In the genomic region with DNA sequence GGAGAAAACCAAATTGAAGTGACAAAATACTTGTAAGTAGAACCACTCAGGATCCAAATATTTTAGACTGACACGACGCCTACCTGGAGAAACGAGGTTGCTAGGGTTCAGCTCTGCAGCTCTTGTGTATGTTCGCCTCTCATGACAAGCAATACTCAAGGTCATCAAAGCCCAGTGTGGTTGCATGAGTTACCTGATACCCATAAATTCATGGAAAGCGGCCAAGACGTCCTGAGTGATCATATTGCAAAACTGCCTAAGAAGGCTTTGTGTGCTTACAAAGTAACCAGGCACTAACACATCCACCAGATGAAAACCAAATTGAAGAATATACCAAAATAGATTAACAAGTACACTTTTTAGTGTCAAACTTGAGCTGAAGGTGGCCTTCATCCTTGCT, we compare ENCODE assay signal across 32 mouse cellular contexts. TPM values are rescaled to one million over a fixed set of nuclear protein-coding genes. Genes with fewer than 3 reads are reported as not detected.
DNase-seq lines count a peak whose midpoint lies in the region; ATAC-seq and TF ChIP-seq lines count a peak whose summit lies in the region.
"Had no signal": no experiment of that assay in that cellular context is flagged by ENCODE, and none has a peak within 500 bp of the region (broad histone marks: within the 10 kb centered on the region; RNA-seq: fewer than 3 reads in every experiment).

No protein-coding gene starts in this region.

- no peak for ATAC-seq in lung, embryonic 14.5 days (ENCODE audit: insufficient read depth)
- ATAC-seq: forebrain, embryonic 15.5 days; hindbrain, embryonic 16.5 days had no signal

- no peak overlapping the region for H3K9ac ChIP-seq in lung, embryonic 14.5 days
- H3K9ac ChIP-seq: embryonic facial prominence, embryonic 13.5 days; forebrain, embryonic 15.5 days; liver, embryonic 14.5 days; midbrain, embryonic 12.5 days; neural tube, embryonic 12.5 days had no signal

- H3K4me1 ChIP-seq in lung, embryonic 14.5 days (ENCODE audit: insufficient read depth), result no peaks in the 10 kb centered on the region
- H3K4me1 ChIP-seq: embryonic facial prominence, embryonic 13.5 days; forebrain, embryonic 15.5 days; megakaryocyte, embryonic 14.5 days; midbrain, embryonic 12.5 days; neural tube, embryonic 12.5 days had no signal

- no peaks in the 10 kb centered on the region for H3K27me3 ChIP-seq in lung, embryonic 14.5 days (ENCODE audit: insufficient read depth, low read length)
- H3K27me3 ChIP-seq: CH12.LX; embryonic facial prominence, embryonic 13.5 days; forebrain, embryonic 15.5 days; megakaryocyte, embryonic 14.5 days; midbrain, embryonic 12.5 days; neural tube, embryonic 12.5 days had no signal

- no peak overlapping the region for H3K4me2 ChIP-seq in lung, embryonic 14.5 days
- H3K4me2 ChIP-seq: embryonic facial prominence, embryonic 13.5 days; forebrain, embryonic 15.5 days; midbrain, embryonic 12.5 days; neural tube, embryonic 12.5 days had no signal

- TF ChIP-seq CTCF in lung, embryonic 14.5 days (IDR thresholded peaks at IDR 0.05; ENCODE audit: low read depth), result no peak

- intact Hi-C loops in gastrocnemius, postnatal 14 days (cut with DNase I; ENCODE audit: low total_unique reads), result no loop called here

- H3K4me3 ChIP-seq in lung, embryonic 14.5 days (ENCODE audit: low read depth, low read length), result no peak overlapping the region
- H3K4me3 ChIP-seq: embryonic facial prominence, embryonic 13.5 days; forebrain, embryonic 15.5 days; heart, adult 2 months; layer of hippocampus, adult 2 months; megakaryocyte, embryonic 14.5 days; midbrain, embryonic 12.5 days; myocyte; neural tube, embryonic 12.5 days had no signal

- H3K36me3 ChIP-seq in lung, embryonic 14.5 days (ENCODE audit: insufficient read depth), result peaks cover 53% of the 10 kb centered on the region

- no peak overlapping the region for H3K27ac ChIP-seq in lung, embryonic 14.5 days (ENCODE audit: low read depth)
- H3K27ac ChIP-seq: embryonic facial prominence, embryonic 13.5 days; forebrain, embryonic 15.5 days; heart, adult 2 months; layer of hippocampus, adult 2 months; liver, embryonic 14.5 days; midbrain, embryonic 12.5 days; neural tube, embryonic 12.5 days had no signal

- DNase-seq in gastrocnemius, postnatal 14 days, result peak; percentile 18
- no peak for DNase-seq in gastrocnemius, postnatal 4 days (ENCODE audit: low spot score in 2 of 2)
- peak; percentile 5 for DNase-seq in lung, embryonic 14.5 days
- DNase-seq in lung, postnatal 14 days, result no peak
- peak; percentile 31 for DNase-seq in NIH3T3 (ENCODE audit: low read depth)
- peak; percentile 4 for DNase-seq in fibroblast of lung, adult 2 months (ENCODE audit: low read depth)
- DNase-seq in kidney, adult 8-10 months, result no peak
- DNase-seq in spleen, postnatal 36 days (ENCODE audit: low spot score in 2 of 2), result no peak
- DNase-seq: adrenal gland, adult 8-10 months; cerebellum, adult 2 months; cerebellum, postnatal 25 days; heart, adult 2 months; heart, postnatal 14 days; kidney, adult 18-20 months; kidney, postnatal 36 days; left cerebral cortex, postnatal 4 days; right cerebral cortex, postnatal 4 days had no signal

- H3K9me3 ChIP-seq in lung, embryonic 14.5 days (ENCODE audit: low read depth, low read length), result no peaks in the 10 kb centered on the region
- H3K9me3 ChIP-seq: embryonic facial prominence, embryonic 13.5 days; forebrain, embryonic 15.5 days; megakaryocyte, embryonic 14.5 days; midbrain, embryonic 12.5 days; neural tube, embryonic 12.5 days had no signal

- WGBS in lung, embryonic 14.5 days, result 85% methylated on average over 6 of the region's 6 CpGs

RNA-seq across cellular contexts. Expression of gene Ampd1, which starts 4.8 kb away (rescaled TPM):
- total RNA-seq in gastrocnemius, postnatal 14 days (2021), result 100 to 1,000 TPM; 685 to 695 TPM
- 100 to 1,000 TPM; 366 to 390 TPM for total RNA-seq in gastrocnemius, postnatal 4 days (2021)
- polyA plus RNA-seq in lung, embryonic 14.5 days (2014; fragmentation: Nextera tagmentation; extraction: Ambion mirVana), result 0.20 and 0.42 TPM in 2 replicates
- total RNA-seq: adrenal gland, adult 8-10 months; CH12.LX; heart, adult 2 months; heart, postnatal 14 days; layer of hippocampus, adult 2 months; layer of hippocampus, postnatal 25 days; left cerebral cortex, postnatal 4 days; midbrain, postnatal 0 days had no signal
- polyA plus RNA-seq: cerebellum, adult 2 months; frontal cortex, adult 2 months; hindbrain, embryonic 16.5 days; intestine, embryonic 14.5 days; midbrain, postnatal 0 days; stomach, embryonic 14.5 days had no signal

RNA-seq across cellular contexts. Expression of gene Nras, which starts 10.9 kb away (rescaled TPM):
- total RNA-seq in gastrocnemius, postnatal 14 days (2021), result 10 to 100 TPM; 58.9 to 69.4 TPM
- total RNA-seq in gastrocnemius, postnatal 4 days (2021), result 100 to 1,000 TPM; 190 to 191 TPM
- 115 and 117 TPM in 2 replicates for polyA plus RNA-seq in lung, embryonic 14.5 days (2014; fragmentation: Nextera tagmentation; extraction: Ambion mirVana)

RNA-seq across cellular contexts. Expression of gene Dennd2c, which starts 33.4 kb away (rescaled TPM):
- total RNA-seq in gastrocnemius, postnatal 14 days (2021), result 1 to 10 TPM; 2.9 to 4.7 TPM
- total RNA-seq in gastrocnemius, postnatal 4 days (2021), result 10 to 100 TPM; 14.6 to 16.0 TPM
- polyA plus RNA-seq in lung, embryonic 14.5 days (2014; fragmentation: Nextera tagmentation; extraction: Ambion mirVana), result 5.2 and 5.8 TPM in 2 replicates

RNA-seq across cellular contexts. Expression of gene Csde1, which starts 48.7 kb away (rescaled TPM):
- total RNA-seq in gastrocnemius, postnatal 14 days (2021), result 100 to 1,000 TPM; 522 to 542 TPM
- 100 to 1,000 TPM; 357 to 376 TPM for total RNA-seq in gastrocnemius, postnatal 4 days (2021)
- polyA plus RNA-seq in lung, embryonic 14.5 days (2014; fragmentation: Nextera tagmentation; extraction: Ambion mirVana), result 439 and 441 TPM in 2 replicates

Comparison
In these comparisons a context has a peak if more than half of its experiments do, and no peak if none do; other contexts are left out.
1. DNase-seq: peak in gastrocnemius, postnatal 14 days (single experiment), lung, embryonic 14.5 days (single experiment), NIH3T3 (single experiment) and fibroblast of lung, adult 2 months (single experiment); none in gastrocnemius, postnatal 4 days (0 of 2), lung, postnatal 14 days (single experiment), kidney, adult 8-10 months (0 of 2) and spleen, postnatal 36 days (0 of 2).